Mouse (Mus musculus) cerebellum, adult 2 months (tissue): ENCODE measurements at regions not wholly inside any gene's neighbourhood (a gene's known extent, or its start where the extent isn't known, plus 50 kb on each side); places are given as distances from the start of the nearest gene placed in this dataset.

Experiments used
- CTCF ChIP-seq: fragments of 200-500 bp; IDR thresholded peaks from 2 replicates; pipeline ENCODE4 v1.5.1; 2011; ENCODE audit warnings: low read depth, mild to moderate bottlenecking, control low read depth, low read length, moderate library complexity, borderline replicate concordance; ENCODE audit not compliant: insufficient read depth
- POLR2A ChIP-seq: fragments of 200-500 bp; IDR thresholded peaks from 2 replicates; pipeline ENCODE4 v1.6.1; 2011; ENCODE audit warnings: low read length, control low read depth, borderline replicate concordance; ENCODE audit not compliant: insufficient read depth

DNA sequence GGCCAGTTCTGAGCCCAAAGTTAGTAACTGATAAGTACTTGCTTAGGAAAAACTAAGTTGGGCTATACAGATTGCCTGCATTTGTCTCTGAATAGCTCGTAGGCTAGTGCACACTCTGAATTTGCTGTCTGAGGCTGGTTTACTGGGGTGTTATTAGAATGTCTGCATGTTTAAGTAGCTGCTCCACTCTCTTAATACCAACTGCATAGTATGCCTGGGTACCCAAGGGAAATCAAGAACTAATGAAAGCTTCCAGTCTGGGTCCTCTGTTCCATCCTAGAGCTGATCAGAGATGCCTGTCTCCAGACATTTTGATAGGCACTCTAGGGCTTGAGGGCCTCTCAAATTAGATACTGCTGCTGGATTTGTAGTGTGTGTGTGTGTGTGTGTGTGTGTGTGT is 537.6 kb downstream of the Bcl11a start:
- TF ChIP-seq CTCF (no peak), POLR2A (no peak)
